Mouse (Mus musculus): ENCODE results near the gene Grhl3.
A peak's percentile ranks its signal among the peaks of the same experiment; 100 is the strongest.

Gene Grhl3

GRCm38 (mm10) chr4:135526039-135526710, 47.3 kb downstream of the Grhl3 start:
- DNase-seq = no peak

GRCm38 (mm10) chr4:135525057-135525456, 48.4 kb downstream of the Grhl3 start:
- DNase-seq = no peak

GRCm38 (mm10) chr4:135523939-135524338, 49.5 kb downstream of the Grhl3 start:
- no peak for DNase-seq

GRCm38 (mm10) chr4:135520421-135520820, 53.0 kb downstream of the Grhl3 start:
- no peak for DNase-seq

- DNase-seq = no peak
Measured at GRCm38 (mm10) chr4:135518135-135518534, 55.3 kb downstream of the Grhl3 start.

- DNase-seq = no peak
Measured at GRCm38 (mm10) chr4:135516351-135517316, 56.8 kb downstream of the Grhl3 start.

GRCm38 (mm10) chr4:135514925-135515324, 58.5 kb downstream of the Grhl3 start:
- no peak for DNase-seq

- no peak for DNase-seq
Measured at GRCm38 (mm10) chr4:135513865-135514264, 59.6 kb downstream of the Grhl3 start.

- no peak for DNase-seq
Measured at GRCm38 (mm10) chr4:135509515-135509914, 63.9 kb downstream of the Grhl3 start.

GRCm38 (mm10) chr4:135508419-135509039, 64.9 kb downstream of the Grhl3 start:
- peak; percentile 51 for DNase-seq

GRCm38 (mm10) chr4:135507547-135508350, 65.7 kb downstream of the Grhl3 start:
- no peak for DNase-seq

GRCm38 (mm10) chr4:135505794-135506193, 67.6 kb downstream of the Grhl3 start:
- DNase-seq = no peak

GRCm38 (mm10) chr4:135501587-135501986, 71.8 kb downstream of the Grhl3 start:
- DNase-seq = no peak

GRCm38 (mm10) chr4:135499831-135500230, 73.6 kb downstream of the Grhl3 start:
- no peak for DNase-seq

- DNase-seq = no peak
Measured at GRCm38 (mm10) chr4:135498136-135498535, 75.3 kb downstream of the Grhl3 start.

GRCm38 (mm10) chr4:135495810-135496209, 77.6 kb downstream of the Grhl3 start:
- no peak for DNase-seq

GRCm38 (mm10) chr4:135495397-135495791, 78.0 kb downstream of the Grhl3 start:
- DNase-seq = no peak

- DNase-seq = peak; percentile 93
Measured at GRCm38 (mm10) chr4:135494521-135495396, 78.7 kb downstream of the Grhl3 start, which contains the start of the genes Stpg1 and Nipal3. TSS of gene Stpg1 (plus strand) at chr4:135494790. TSS of gene Nipal3 (minus strand) at chr4:135495038.

- peak; percentile 59 for DNase-seq
Measured at GRCm38 (mm10) chr4:135493691-135494520, 79.5 kb downstream of the Grhl3 start.

- no peak for DNase-seq
Measured at GRCm38 (mm10) chr4:135493271-135493670, 80.2 kb downstream of the Grhl3 start.
